Mouse (Mus musculus) central nervous system, embryonic 14 days (tissue): ENCODE results near the gene Itgb3. TPM values are rescaled to one million over a fixed set of nuclear protein-coding genes. Genes with fewer than 3 reads are reported as not detected.

ENCODE experiments used
- polyA plus RNA-seq: library from polyadenylated mRNA; depleted of rRNA; stranded (reverse); fragments of >200 nt; gene quantifications from 2 replicates; pipeline ENCODE4 v1.2.3, GENCODE M21; 2012; rRNA removed

The Itgb3 gene
- polyA plus RNA-seq, result 1.1 and 1.8 TPM in 2 replicates

GRCm38 (mm10) chr11:104607491-104608245 is at the start of gene Itgb3:
Gene Itgb3 (plus strand): TSS chr11:104608000.

GRCm38 (mm10) chr11:104685548-104685947 is 77.7 kb downstream of the Itgb3 start, which contains the start of gene Gm11639:
Gene Gm11639 (plus strand): TSS chr11:104685707.

Other genes with a start within 250 kb of the Itgb3 start
- gene Kansl1, start 139.1 kb upstream of the Itgb3 start, polyA plus RNA-seq, result 112 and 120 TPM in 2 replicates
- 29.5 and 30.7 TPM in 2 replicates for gene Cdc27, start 57.4 kb upstream of the Itgb3 start, polyA plus RNA-seq
- gene Myl4, start 57.3 kb upstream of the Itgb3 start, polyA plus RNA-seq, result 3.0 and 67.6 TPM in 2 replicates
- 0.01 and 0.06 TPM in 2 replicates for gene Gm11639, start 77.7 kb downstream of the Itgb3 start, polyA plus RNA-seq